Mouse (Mus musculus): Measurements from ENCODE around the gene Gnat1. TPM values are rescaled to one million over a fixed set of nuclear protein-coding genes. Genes with fewer than 3 reads are reported as not detected.
A peak's percentile ranks its signal among the peaks of the same experiment; 100 is the strongest.

Gnat1 gene
- total RNA-seq, 2 experiments from 2014 or later = 0.32 to 0.93 TPM

DNA sequence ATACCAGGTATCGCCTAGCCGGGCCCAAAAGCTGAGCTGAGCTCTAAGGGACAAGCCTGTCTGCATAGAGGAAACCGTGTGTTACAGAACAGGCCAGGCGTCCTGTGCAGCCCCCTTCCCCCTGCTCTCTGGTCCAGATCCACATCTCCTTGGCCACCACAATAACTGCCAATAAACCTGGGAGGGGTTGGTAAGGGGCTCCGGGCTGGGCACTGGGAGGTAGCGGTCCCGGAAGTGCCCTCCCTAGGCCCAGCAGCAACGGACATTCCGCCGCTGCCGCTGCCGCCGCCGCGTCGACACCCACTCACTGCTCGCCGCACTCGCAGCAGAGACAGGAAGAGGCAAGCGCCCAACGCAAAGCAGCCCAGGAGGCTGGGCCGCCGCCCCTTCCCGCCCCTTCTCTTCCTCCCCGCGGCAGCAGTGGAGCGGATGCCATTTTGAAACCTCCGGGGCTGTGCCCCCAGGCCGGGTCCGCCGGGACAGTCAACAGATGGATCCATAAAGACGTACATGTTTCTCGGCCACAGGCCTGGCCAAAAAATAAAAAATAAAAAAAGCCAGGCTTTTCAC, 46.3 kb downstream of the Gnat1 start:
- DNase-seq (ENCODE audit: extremely low spot score in 1 of 2, low spot score in 2 of 2) = peak; percentile 72 to 92
- intact Hi-C loops (cut with DNase I) = no loop called here

DNA sequence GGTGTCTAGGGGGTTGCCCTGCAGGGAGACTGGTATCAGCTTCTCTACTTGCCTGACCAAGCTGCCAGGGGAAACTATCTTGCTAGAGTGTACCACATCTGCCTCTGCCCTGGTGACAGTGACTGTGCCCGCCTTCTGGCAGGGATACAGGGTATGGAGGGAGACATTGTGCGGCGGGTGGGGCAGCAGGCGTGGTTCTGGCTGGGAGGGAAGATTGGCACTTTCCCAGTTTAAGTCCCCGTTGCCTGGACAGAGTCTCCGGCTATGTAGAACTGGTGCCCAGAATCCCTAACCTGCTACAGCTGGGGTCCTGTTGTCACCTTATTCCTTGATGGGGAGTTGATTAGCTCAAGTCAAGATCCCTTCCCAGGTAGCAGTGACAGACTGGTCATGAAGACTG, 47.0 kb downstream of the Gnat1 start:
- intact Hi-C loops (cut with DNase I) = no loop called here

DNA sequence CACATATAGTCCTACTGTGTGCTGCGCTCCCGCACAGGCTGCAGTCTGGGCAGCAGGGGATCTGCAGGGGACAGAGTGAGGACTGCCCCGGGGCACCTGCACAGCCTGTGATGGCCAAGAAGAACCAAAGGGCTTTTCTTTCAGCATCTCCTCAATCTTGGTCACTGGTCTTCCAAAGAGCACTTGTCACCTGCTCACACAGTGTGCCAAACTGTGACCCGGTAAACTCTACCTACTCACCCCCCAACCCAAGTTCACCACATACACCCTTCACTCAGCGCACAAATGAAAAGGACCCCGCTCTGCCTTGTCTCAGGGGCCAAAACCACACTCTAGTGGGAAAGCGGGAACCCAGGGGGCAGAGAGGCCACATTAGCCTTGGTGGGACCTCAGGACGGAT, 47.7 kb downstream of the Gnat1 start:
- intact Hi-C loops (cut with DNase I) = no loop called here
- no peak for DNase-seq (ENCODE audit: extremely low spot score in 1 of 2, low spot score in 2 of 2)

More for the DNA sequence above, 47.0 kb downstream of the Gnat1 start:
- DNase-seq (ENCODE audit: extremely low spot score in 1 of 2, low spot score in 2 of 2) = no peak

DNA sequence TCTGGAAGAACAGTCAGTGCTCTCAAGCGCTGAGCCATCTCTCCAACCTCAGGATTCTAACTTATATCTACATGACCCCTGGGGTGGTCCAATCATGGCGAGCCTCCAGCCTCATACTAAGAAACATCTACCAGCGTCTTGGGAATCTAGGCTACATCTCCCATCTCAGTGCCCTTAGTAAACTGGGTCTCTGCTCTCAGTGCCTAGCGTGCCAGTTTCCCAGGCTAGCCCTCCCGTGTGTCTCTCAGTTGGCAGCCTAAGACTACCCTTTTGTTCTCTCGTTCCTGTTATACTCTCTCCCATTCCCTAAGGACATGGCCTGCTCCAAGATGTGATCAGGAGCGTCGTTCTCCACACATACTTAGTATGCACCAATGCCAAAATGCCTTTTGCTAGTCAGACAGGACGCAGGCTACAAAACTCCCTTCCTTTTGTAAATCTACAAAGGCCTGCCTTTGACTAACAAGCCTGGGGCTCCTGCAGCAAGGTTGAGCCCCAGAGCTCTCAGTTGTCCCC, 48.1 kb downstream of the Gnat1 start:
- intact Hi-C loops (cut with DNase I) = no loop called here
- DNase-seq (ENCODE audit: extremely low spot score in 1 of 2, low spot score in 2 of 2) = no peak

DNA sequence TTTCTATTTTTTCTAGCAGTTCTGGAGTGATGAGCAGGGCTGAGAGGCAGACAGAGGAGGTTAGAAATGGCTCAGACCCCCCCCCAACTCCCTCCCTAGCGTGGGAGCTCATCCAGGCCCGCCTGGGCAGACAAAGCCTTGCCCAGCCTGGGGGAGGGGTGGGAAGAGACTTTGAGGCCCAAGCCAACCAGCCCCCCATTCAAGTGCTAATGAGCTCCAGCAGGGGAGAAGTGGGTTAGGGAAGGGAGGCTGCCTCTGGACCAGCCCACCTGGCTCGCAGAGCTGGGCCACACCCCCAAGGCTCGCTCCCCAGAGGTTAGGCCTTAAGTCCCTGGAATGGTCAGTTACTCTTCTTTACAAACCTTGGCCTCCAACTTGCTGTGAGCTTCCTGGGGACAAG, 48.9 kb downstream of the Gnat1 start:
- intact Hi-C loops (cut with DNase I) = no loop called here
- peak; percentile 75 to 76 for DNase-seq (ENCODE audit: extremely low spot score in 1 of 2, low spot score in 2 of 2)

DNA sequence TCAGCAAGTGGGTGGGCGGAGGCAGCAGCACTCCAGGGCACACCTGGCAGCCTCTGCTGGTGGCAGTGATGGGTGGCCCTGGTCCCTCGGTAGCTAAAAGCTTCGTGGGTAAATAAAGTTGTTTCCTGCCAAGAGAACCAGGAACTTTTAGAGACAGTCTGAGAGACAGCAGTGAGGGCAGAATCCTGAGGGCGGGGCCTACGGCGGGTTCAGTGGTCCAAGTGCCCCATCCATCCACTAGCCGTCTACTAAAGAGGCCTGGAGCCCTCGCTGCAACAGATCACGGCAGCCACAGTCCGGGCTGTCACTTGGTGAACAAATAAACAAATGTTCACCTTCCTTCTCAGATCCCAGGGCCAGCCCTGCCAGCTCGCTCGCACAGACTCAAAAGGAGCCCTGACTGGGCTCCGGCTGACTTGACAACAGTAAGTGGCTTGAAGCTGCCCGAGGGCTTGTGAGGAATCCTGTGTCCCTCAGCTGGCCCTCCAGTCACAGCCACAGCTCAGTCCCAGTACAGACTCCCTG, 49.5 kb downstream of the Gnat1 start:
- peak; percentile 38 to 63 for DNase-seq (ENCODE audit: extremely low spot score in 1 of 2, low spot score in 2 of 2)
- intact Hi-C loops (cut with DNase I) = no loop called here

DNA sequence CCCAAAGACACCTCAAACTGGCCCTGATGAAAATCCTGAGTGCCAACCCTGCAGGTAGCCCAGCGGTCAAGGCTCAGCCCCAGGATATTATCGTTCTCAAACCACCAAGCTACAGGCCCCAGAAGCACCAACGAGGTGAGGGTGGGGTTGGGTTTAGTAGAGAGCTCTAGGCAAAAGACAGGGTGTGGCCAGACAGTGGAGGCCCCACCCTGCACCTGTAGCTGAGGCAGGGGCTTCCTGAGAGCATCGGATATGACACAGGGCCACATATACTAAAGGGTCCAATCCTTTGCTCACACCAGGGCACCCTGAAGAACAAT, 50.1 kb downstream of the Gnat1 start:
- no peak for DNase-seq (ENCODE audit: extremely low spot score in 1 of 2, low spot score in 2 of 2)
- intact Hi-C loops (cut with DNase I) = no loop called here

DNA sequence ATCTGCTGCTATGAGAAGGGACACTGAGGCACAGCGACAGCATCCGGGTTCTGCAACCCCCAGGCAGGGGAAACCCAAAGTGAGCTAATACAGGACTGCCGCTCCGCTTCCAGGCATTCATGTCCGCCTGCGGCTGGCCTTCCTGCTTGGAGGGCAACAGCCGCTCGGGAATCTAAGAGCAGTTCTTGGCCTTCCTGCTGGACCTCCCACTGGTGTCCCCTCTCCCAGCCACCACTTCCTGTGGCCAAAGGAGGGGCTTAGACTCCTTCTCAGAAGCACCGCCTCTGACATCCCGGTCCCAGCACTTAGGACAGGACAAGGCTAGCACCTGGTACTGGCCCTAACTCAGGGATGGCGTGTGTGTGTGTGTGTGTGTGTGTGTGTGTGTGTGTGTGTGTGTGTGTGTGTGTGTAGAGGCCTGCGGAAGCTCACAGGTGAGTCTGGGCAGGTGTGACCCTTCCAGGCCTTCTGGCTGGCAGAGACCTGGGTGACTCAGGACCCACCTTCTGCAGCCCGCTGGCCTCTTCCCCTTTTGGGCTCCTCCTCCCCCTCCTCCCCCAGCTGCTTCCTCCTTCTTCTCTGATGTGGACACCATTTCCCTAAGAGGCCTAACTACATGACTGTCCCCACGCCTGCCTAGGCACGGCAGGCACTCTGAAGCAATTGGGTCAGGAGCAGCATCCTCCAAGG, 50.6 kb downstream of the Gnat1 start:
- peak in 1 of 2 experiments; percentile 87 for DNase-seq (ENCODE audit: extremely low spot score in 1 of 2, low spot score in 2 of 2)
- intact Hi-C loops (cut with DNase I) = no loop called here

DNA sequence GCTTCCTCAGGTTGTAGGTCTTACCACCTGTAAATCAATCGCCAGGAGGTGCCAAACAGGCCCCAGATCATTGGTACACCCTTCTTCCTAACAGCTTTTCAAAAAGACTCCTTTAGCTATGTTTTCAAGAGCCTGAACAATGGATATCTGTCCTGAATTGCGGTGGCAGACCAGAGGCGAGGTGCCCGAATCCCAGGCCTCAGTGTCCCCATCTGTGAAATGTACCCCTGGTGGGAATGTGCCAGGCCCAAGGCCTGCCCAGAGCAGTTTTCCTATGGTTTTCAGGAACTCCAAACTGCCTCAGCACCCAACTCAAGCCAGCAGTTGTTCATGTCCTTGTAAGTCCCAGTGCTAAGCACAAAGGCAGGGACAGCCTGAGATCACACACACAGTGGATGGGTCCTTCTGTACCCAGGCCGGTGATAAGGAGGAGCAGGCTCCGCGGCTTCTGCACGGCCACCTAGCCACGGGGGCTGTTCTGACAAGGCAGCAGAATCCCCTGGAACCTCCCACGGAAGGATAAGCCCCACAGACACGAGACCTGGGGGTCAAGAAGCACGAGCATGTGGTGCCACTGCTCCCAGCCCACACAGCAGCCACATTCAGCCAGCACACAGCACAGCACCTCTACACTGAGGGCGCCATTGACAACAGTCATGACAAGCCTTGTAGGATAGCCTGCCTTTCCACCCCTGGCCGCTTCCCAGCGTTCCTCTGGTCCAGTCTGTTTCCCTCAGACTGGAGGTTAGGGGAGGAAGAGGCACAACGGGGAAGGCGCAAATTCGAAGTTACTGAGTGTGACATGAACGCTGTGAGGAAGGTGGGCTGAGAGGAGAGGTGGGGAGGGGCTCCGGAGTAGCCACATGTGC, 51.9 kb downstream of the Gnat1 start:
- intact Hi-C loops (cut with DNase I) = no loop called here
- no peak for DNase-seq (ENCODE audit: extremely low spot score in 1 of 2, low spot score in 2 of 2)

DNA sequence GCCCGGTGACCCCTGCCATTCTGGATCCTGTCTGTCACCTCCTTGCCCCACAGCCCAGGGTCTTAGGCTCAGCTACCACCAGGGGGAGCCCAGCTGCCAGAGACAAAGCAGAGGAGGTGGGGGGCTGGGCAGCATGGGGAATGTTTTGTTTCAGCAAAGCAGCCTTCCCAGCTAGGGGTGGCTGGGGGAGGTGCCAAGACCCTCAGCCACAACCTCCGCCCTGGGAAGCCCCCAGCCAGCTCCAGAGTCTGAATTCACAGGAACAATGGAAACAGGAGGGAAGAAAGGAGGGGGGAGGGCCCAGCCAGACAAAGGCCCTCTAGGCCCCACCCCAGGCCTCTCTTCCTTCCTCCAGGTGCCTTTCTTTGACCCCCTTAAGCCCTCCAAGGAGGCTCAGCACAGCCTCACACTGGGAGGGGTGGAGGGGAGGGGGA, 52.7 kb downstream of the Gnat1 start:
- DNase-seq (ENCODE audit: extremely low spot score in 1 of 2, low spot score in 2 of 2) = peak; percentile 81 to 95
- intact Hi-C loops (cut with DNase I) = no loop called here

DNA sequence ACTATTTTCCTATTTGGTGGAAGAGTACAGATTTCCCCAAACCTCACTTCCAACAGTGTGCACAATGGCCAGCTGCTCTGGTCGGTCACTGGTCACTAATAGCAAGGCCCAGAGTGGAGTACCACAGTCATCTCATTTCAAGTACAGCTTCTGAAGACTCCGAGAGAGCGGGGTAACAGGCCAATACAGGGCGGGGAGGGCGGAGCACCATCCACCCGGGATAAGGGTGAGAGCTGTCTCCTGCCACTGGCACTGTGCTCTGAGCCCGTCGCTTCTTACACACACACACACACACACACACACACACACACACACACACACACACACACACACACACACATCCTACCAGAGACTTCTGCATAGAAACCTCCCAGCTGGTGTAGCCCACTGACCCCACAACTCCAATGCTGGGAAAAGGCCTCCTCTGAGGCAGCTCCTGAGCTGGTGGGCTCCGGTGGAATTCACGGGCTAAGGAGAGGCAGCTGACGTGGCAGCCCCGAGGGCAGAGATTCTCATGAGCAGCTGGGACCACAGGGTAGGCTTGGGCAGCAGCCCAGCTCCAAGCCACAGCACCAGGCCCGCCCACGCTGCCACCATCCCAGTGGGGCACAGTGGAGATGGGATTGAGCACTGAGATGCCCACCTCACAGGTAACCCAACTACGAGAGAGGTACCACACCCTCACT, 53.2 kb downstream of the Gnat1 start:
- intact Hi-C loops (cut with DNase I) = no loop called here

DNA sequence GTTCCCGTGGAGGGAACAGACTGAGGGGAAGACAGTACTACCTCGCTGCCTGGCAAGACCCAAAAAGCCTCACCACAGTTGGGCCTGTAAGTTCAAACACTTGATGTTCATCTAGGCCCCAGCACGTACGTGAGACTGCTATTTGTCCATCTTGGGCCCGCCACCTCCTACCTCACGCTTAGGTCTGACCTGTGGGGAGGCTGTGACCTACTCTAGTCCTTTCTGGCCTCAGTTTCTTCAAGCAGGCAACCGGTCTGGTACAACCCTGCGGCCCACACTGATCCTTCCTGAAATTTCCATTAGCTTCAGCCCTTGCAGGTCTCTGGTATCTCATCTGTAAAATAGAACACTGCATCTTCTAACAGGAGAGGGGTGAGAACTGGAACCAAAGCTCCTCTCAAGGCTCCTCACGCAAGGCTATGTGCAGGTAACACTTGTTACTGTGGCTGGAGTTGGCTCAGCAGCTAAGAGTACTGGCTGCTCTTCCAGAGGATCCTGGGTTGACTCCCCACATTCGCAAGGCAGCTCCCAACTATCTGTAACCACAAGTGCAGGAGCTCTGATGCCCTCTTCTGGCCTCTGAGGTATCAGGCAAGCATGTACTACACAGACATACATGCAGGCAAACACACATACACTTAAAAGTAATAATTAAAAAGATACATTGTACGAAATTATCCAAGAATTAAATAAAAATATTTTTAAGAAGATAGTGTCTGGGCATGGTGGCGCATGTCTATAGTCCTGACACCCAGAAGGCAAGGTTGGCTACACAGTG, 54.0 kb downstream of the Gnat1 start:
- intact Hi-C loops (cut with DNase I) = no loop called here
- DNase-seq (ENCODE audit: extremely low spot score in 1 of 2, low spot score in 2 of 2) = no peak

More for the DNA sequence above, 53.2 kb downstream of the Gnat1 start:
- DNase-seq (ENCODE audit: extremely low spot score in 1 of 2, low spot score in 2 of 2) = no peak

DNA sequence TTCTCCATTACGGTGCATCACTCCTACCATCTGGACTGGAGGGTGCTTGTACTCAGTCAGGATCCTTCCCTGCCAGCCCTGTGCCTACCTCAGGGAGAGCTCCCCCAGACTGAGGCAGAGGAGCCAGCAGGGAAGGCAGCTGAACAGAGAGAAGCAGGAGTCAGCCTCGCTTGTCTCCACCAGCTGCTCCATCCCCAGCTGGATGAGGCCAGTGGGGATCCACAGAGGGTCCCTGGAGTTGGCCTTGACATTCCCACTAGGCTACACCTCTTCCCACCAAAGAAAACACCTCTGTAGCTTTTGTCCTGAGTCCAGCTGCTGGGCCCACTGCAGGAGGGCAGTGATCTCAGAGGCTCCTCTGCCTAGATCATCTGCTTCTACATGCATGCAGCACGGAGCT, 54.6 kb downstream of the Gnat1 start:
- no peak for DNase-seq (ENCODE audit: extremely low spot score in 1 of 2, low spot score in 2 of 2)
- intact Hi-C loops (cut with DNase I) = no loop called here

DNA sequence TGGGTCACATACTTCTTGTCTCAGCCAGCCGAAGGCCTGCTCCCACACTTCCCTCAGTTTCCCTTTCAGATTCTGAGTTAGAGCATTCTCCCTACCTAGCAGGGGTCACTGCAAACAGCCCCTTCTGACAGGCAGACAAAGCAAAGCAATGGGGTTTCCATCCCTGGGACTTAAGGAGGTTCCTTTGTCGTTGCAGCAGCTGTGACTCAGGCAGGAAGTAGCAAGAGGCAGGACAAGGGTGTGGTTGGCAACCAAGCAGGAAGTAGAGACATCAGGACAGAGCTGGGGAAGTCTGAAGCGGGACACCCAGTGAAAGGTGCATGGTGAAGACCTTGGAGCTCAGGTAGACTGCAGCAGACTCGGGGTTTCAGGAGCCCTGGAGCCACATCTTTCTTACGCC, 55.0 kb downstream of the Gnat1 start:
- intact Hi-C loops (cut with DNase I) = no loop called here
- DNase-seq (ENCODE audit: extremely low spot score in 1 of 2, low spot score in 2 of 2) = no peak

Other genes starting within 250 kb of the Gnat1 start
- gene Tmem115, start 145.8 kb downstream of the Gnat1 start, total RNA-seq (2021) = 10 to 100 TPM; 31.8 to 35.7 TPM
- 10 to 100 TPM; 19.0 to 21.4 TPM for gene Cyb561d2, start 137.5 kb downstream of the Gnat1 start, total RNA-seq (2021)
- 10 to 100 TPM; 34.1 to 37.8 TPM for gene Nprl2, start 137.5 kb downstream of the Gnat1 start, total RNA-seq (2021)
- gene Zmynd10, start 132.4 kb downstream of the Gnat1 start, total RNA-seq (2021) = 1 to 10 TPM; 1.8 to 2.9 TPM
- gene Rassf1, start 128.2 kb downstream of the Gnat1 start, total RNA-seq (2021) = 10 to 100 TPM; 14.7 to 14.9 TPM
- 10 to 100 TPM; 71.6 to 76.6 TPM for gene Tusc2, start 116.5 kb downstream of the Gnat1 start, total RNA-seq (2021)
- 10 to 100 TPM; 13.2 to 20.1 TPM for gene Hyal2, start 111.8 kb downstream of the Gnat1 start, total RNA-seq (2021)
- gene Hyal1, start 102.8 kb downstream of the Gnat1 start, total RNA-seq (2021) = 1 to 10 TPM; 3.1 to 4.3 TPM
- gene Naa80, start 100.8 kb downstream of the Gnat1 start, total RNA-seq (2021) = 1 to 10 TPM; 9.3 to 9.8 TPM
- gene Hyal3, start 98.9 kb downstream of the Gnat1 start, total RNA-seq (2021) = 1 to 10 TPM in 1 of 2 experiments, under 1 TPM in 1; 0.99 to 1.4 TPM
- gene Ifrd2, start 92.1 kb downstream of the Gnat1 start, total RNA-seq (2021) = 10 to 100 TPM; 10.1 to 12.5 TPM
- 1 to 10 TPM; 2.7 to 2.9 TPM for gene Sema3b, start 70.5 kb downstream of the Gnat1 start, total RNA-seq (2021)
- gene Gnai2, start 44.3 kb downstream of the Gnat1 start, total RNA-seq (2021) = 100 to 1,000 TPM; 229 to 244 TPM
- 10 to 100 TPM; 84.1 to 90.3 TPM for gene Slc38a3, start 10.2 kb downstream of the Gnat1 start, total RNA-seq (2021)
- gene Sema3f, start 30.8 kb upstream of the Gnat1 start, total RNA-seq (2021) = 10 to 100 TPM; 14.3 to 19.2 TPM
- gene Rbm5, start 91.3 kb upstream of the Gnat1 start, total RNA-seq (2021) = 100 to 1,000 TPM; 157 TPM
- 10 to 100 TPM; 57.0 to 60.5 TPM for gene Rbm6, start 193.5 kb upstream of the Gnat1 start, total RNA-seq (2021)
- 10 to 100 TPM; 14.0 to 15.0 TPM for gene Mon1a, start 208.4 kb upstream of the Gnat1 start, total RNA-seq (2021)
- gene Mst1r, start 227.2 kb upstream of the Gnat1 start, total RNA-seq (2021) = 1 to 10 TPM; 1.8 to 2.4 TPM
- not detected for gene Actl11, start 248.8 kb upstream of the Gnat1 start, total RNA-seq (2021)

Data from left cerebral cortex, postnatal 10 days (tissue).